Mouse (Mus musculus) small intestine, adult 2 months (tissue): ENCODE results near the gene Phf12.

Source experiments
- CTCF ChIP-seq: fragments of 200-500 bp; IDR thresholded peaks from 2 replicates; pipeline ENCODE4 v1.5.1; 2012; ENCODE audit warnings: low read depth, mild to moderate bottlenecking, control low read depth, inconsistent platforms, low read length, moderate library complexity, mixed read lengths; ENCODE audit not compliant: insufficient replicate concordance, insufficient read length; ENCODE audit errors: extremely low read depth
- POLR2A ChIP-seq: fragments of 200-500 bp; IDR thresholded peaks from 2 replicates; pipeline ENCODE4 v1.6.1; 2012; ENCODE audit warnings: low read depth, mild to moderate bottlenecking, control low read depth, inconsistent platforms, low read length, moderate library complexity

DNA sequence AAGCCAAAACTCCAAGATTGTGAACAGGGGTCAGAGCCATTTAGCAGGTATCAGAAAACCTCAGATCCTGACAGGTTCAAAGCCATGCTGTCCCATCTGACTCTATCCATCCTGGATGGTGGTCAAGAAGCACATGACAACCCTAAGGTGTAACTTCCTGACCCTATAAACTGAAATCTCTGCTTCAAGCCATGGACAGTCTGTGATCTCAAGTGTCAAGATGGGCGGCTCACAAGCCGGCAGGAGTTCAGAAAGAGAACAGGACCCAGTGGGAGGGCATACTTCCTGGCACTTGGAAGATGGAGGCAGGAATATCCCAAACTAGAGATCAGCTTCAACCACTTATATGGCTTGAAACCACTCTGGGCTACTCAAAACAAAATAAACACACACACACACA is 84.1 kb downstream of the Phf12 start:
- no peak for TF ChIP-seq CTCF
- no peak for TF ChIP-seq POLR2A
